Mouse (Mus musculus): ENCODE measurements around the gene Hormad1. TPM values are rescaled to one million over a fixed set of nuclear protein-coding genes. Genes with fewer than 3 reads are reported as not detected.
A peak's percentile ranks its signal among the peaks of the same experiment; 100 is the strongest.

Gene Hormad1
- polyA plus RNA-seq, 1 experiment from 2014 or later: not detected

DNA sequence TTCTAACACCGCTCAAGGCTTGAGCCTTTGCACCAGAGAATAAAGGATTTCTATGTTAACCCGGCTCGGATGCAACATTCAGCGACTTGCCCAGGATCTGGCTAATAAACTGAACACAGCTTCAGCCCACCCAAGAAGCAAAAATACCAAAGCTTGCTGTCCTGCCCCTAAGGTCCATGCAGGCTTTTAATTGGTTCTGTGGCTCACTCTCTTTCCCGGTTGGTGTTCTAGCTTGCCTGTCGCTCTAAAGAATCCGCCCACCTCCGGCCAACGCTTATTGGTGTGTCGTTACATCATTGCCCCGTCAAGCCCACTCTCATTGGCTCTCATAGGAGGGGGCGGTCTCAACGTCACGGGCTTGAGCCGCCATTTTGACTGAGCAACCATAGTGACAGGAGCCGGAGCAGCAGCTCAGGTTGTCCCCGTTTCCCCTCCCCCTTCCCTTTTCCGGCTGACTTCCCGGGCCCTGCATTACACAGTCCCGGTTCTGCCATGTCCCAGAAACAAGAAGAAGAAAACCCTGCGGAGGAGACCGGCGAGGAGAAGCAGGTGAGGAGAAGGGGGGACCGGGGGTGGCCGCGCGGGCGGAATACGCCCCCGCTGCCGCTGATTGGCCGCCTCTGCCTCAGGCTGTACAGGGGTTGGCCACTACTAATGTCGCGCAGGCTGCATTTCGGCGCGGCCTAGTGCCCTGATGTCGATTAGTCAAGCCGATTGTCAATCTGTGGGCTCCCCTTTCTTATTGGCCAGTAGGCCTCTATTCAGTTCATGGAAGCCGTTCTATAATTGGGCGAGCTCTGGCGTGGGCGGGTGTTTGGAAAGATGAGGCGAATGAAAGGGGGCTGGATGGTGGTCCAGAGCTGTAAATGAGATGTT, 65.4 kb downstream of the Hormad1 start, which contains the start of gene Ensa:
Gene Ensa, plus strand, starts transcription at position 366 of the 876 bp plus-strand sequence.
- ATAC-seq: peak; percentile 99
- Histone ChIP-seq H3K9ac (ENCODE audit: low read depth, low read length) (peak within 1 kb of the TSS; percentile 79), H3K4me3 (ENCODE audit: low read length) (peak within 1 kb of the TSS; percentile 68), H3K4me1 (ENCODE audit: control insufficient read depth, insufficient read depth, low read depth, low read length) (peaks cover 17% of the 10 kb centered on the region), H3K36me3 (ENCODE audit: control insufficient read depth, insufficient read depth, low read length) (peaks cover 20% of the 10 kb centered on the region), H3K4me2 (ENCODE audit: low read length) (peak within 1 kb of the TSS; percentile 83), H3K9me3 (ENCODE audit: control insufficient read depth, low read length) (no peaks in the 10 kb centered on the region), H3K27me3 (replicated peaks; ENCODE audit: control insufficient read depth, insufficient read depth, low read length) (no peaks in the 10 kb centered on the region), H3K27ac (ENCODE audit: low read depth, low read length) (peak within 1 kb of the TSS; percentile 96)
- under 1% methylated on average over 44 of the region's 44 CpGs for WGBS

DNA sequence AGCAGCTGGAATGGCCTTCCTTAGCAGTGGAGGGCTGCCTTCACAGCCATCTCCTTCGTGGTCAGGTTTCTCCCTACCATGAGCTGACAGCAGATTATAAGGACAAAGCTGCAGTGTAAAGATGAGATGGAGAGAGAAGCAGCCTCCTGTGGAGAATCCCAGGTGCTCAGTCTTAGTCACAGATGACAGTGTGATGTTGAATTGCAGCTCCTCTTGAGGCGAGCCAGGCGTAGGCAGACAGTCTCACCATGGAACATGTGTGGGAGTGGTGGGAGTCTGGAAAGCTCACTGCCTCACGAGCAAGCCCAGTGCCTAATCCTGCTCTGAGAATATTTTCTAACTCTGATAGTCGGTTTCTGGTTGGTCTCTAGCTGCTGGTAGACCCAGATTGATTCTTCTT, 68.3 kb downstream of the Hormad1 start:
- H3K36me3 ChIP-seq (ENCODE audit: control insufficient read depth, insufficient read depth, low read length): peaks cover 31% of the 10 kb centered on the region
- H3K27ac ChIP-seq (ENCODE audit: low read depth, low read length): no peak overlapping the region
- peaks cover 17% of the 10 kb centered on the region for H3K4me1 ChIP-seq (ENCODE audit: control insufficient read depth, insufficient read depth, low read depth, low read length)
- H3K27me3 ChIP-seq (replicated peaks; ENCODE audit: control insufficient read depth, insufficient read depth, low read length): no peaks in the 10 kb centered on the region
- no peaks in the 10 kb centered on the region for H3K9me3 ChIP-seq (ENCODE audit: control insufficient read depth, low read length)
- 92% methylated on average over 5 of the region's 5 CpGs for WGBS
- H3K4me2 ChIP-seq (ENCODE audit: low read length): no peak overlapping the region
- H3K4me3 ChIP-seq (ENCODE audit: low read length): no peak overlapping the region
- H3K9ac ChIP-seq (ENCODE audit: low read depth, low read length): no peak overlapping the region
- ATAC-seq: no peak

DNA sequence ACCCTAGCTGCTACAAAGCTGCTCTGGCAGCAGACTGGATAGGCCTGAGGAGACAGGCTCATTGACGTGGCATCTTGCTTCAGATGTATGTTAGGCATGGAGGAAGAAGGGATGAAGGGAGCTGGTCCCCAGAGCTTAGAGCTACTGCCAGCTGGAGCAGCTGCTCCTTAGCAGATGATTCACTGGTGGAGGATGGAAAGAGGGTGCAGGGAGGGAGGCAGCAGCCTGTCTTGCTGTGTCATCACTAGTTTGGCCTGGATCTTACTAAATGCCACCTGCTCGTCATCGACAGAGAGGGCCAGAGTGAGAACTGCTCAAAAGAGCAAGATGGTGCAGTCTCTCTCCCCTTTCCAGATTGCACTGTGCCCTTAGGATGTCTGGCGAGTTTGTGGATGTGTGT, 70.3 kb downstream of the Hormad1 start:
- Histone ChIP-seq H3K4me2 (ENCODE audit: low read length) (no peak overlapping the region), H3K36me3 (ENCODE audit: control insufficient read depth, insufficient read depth, low read length) (peaks cover 34% of the 10 kb centered on the region), H3K4me1 (ENCODE audit: control insufficient read depth, insufficient read depth, low read depth, low read length) (peaks cover 15% of the 10 kb centered on the region), H3K27me3 (replicated peaks; ENCODE audit: control insufficient read depth, insufficient read depth, low read length) (no peaks in the 10 kb centered on the region), H3K9ac (ENCODE audit: low read depth, low read length) (no peak overlapping the region; the same call in 1 of the 2 replicates), H3K27ac (ENCODE audit: low read depth, low read length) (no peak overlapping the region), H3K9me3 (ENCODE audit: control insufficient read depth, low read length) (no peaks in the 10 kb centered on the region), H3K4me3 (ENCODE audit: low read length) (no peak overlapping the region)
- WGBS: 67% methylated on average over 4 of the region's 4 CpGs
- no peak for ATAC-seq

DNA sequence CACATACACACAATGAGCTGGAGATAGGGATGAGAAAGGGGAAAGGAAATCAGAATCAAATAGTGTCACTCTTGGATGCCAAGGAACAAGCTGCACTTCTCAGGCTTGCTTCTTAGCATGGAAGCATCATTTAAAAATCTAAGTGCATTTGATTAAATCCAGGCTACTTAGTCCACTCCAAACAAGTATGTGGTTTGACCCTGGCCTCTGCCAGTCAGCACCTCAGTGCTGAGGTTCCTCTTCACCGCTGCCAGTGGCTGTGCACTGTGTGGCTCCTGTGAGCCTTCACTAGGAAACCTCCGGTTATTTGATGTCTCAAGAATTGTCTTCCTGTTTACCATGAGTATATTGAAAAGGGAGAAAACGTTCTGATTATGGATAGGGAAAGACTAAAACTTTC, 71.4 kb downstream of the Hormad1 start:
- H3K4me2 ChIP-seq (ENCODE audit: low read length): no peak overlapping the region
- peaks cover 12% of the 10 kb centered on the region for H3K4me1 ChIP-seq (ENCODE audit: control insufficient read depth, insufficient read depth, low read depth, low read length)
- 88% methylated on average over 3 of the region's 3 CpGs for WGBS
- H3K27me3 ChIP-seq (replicated peaks; ENCODE audit: control insufficient read depth, insufficient read depth, low read length): no peaks in the 10 kb centered on the region
- H3K27ac ChIP-seq (ENCODE audit: low read depth, low read length): no peak overlapping the region
- H3K9ac ChIP-seq (ENCODE audit: low read depth, low read length): no peak overlapping the region
- ATAC-seq: no peak
- H3K36me3 ChIP-seq (ENCODE audit: control insufficient read depth, insufficient read depth, low read length): peaks cover 34% of the 10 kb centered on the region
- H3K9me3 ChIP-seq (ENCODE audit: control insufficient read depth, low read length): no peaks in the 10 kb centered on the region
- H3K4me3 ChIP-seq (ENCODE audit: low read length): no peak overlapping the region

DNA sequence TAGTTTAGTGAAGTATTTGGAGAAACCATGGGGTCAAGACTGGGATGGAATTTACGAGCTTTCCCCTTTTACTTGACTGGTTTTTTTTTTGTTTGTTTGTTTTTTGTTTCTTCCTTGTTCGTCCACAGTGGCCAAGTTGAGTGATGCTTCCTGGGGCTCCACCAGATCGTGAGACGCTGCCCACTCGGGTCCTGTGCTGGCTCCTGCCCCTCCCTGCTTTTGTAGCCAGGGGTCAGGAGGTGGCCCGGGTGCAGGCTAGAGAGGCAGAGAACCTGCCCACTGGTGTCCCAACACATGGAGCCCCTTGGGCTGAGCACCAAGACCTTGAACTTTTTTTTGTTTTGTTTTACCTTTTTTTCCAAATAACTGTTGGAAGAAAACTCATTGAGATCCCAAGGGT, 71.8 kb downstream of the Hormad1 start:
- Histone ChIP-seq H3K27me3 (replicated peaks; ENCODE audit: control insufficient read depth, insufficient read depth, low read length) (no peaks in the 10 kb centered on the region), H3K4me3 (ENCODE audit: low read length) (no peak overlapping the region), H3K4me2 (ENCODE audit: low read length) (no peak overlapping the region), H3K4me1 (ENCODE audit: control insufficient read depth, insufficient read depth, low read depth, low read length) (peaks cover 8% of the 10 kb centered on the region), H3K9ac (ENCODE audit: low read depth, low read length) (no peak overlapping the region), H3K27ac (ENCODE audit: low read depth, low read length) (no peak overlapping the region), H3K9me3 (ENCODE audit: control insufficient read depth, low read length) (no peaks in the 10 kb centered on the region), H3K36me3 (ENCODE audit: control insufficient read depth, insufficient read depth, low read length) (peaks cover 34% of the 10 kb centered on the region)
- no peak for ATAC-seq
- 74% methylated on average over 6 of the region's 6 CpGs for WGBS

DNA sequence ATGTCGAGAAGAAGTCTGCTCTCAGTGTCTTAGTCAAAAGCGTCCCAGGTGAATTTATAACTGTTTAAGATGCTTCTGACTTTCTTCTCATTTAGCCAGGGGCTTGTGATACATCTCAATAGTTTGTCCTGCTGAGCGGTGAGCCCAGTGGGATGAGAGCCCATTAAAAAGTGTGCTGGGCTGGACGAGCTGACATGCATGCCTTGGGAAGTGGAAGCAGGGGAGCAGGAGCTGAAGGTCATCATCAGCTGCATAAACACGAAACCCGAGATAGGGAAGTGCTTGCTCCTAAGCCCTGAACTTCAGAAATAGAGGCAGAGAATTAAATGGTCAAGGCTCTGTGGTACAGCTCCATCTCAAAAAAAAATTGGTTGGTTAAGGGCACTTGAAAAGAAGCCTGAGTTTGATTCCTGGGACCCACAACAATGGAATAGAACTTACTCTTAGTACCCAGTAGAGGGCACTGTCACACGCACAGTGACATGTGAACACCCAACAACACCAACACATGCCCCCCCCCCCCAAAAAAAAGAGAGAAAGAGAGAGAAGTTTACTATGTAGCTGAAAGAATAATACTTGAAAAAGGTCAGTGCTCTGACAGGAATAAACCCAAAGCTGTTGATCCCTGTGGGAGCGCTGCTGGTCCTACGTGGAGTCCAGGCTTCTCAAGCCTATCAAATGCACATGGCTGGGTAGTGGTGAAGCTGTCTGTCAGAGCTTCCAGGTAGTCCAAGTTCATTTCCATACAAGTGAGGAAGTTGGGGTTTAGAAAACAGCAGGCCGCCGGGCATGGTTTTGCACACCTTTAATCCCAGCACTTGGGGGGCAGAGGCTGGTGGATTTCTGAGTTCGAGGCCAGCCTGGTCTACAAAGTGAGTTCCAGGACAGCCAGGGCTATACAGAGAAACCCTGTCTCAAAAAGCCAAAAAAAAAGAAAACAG, 73.4 kb downstream of the Hormad1 start:
- no peak overlapping the region for H3K4me3 ChIP-seq (ENCODE audit: low read length)
- no peak overlapping the region for H3K4me2 ChIP-seq (ENCODE audit: low read length)
- WGBS: 82% methylated on average over 12 of the region's 12 CpGs
- no peak overlapping the region for H3K9ac ChIP-seq (ENCODE audit: low read depth, low read length)
- no peak for ATAC-seq
- H3K4me1 ChIP-seq (ENCODE audit: control insufficient read depth, insufficient read depth, low read depth, low read length): no peaks in the 10 kb centered on the region
- H3K36me3 ChIP-seq (ENCODE audit: control insufficient read depth, insufficient read depth, low read length): peaks cover 28% of the 10 kb centered on the region
- H3K27ac ChIP-seq (ENCODE audit: low read depth, low read length): no peak overlapping the region
- no peaks in the 10 kb centered on the region for H3K27me3 ChIP-seq (replicated peaks; ENCODE audit: control insufficient read depth, insufficient read depth, low read length)
- H3K9me3 ChIP-seq (ENCODE audit: control insufficient read depth, low read length): no peaks in the 10 kb centered on the region

DNA sequence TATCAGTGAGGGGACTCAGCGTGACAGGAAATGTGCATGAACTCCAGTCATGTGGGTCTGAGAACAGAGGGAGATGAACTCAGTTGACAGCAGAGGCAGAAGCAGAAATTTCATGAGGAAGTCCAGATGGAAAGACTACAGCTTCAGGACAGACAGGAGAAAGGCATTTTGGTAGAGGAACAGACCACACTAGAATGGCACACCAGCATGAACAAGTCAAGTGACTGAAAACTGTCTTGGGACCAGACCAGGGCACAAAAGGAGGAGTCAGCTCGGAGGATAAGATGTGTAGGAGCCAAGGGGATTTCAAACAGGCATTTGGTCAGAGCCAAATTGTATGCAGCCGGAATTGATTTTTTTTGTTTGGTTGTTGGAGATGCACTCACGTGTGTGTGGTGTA, 76.2 kb downstream of the Hormad1 start:
- no peak for ATAC-seq
- Histone ChIP-seq H3K9ac (ENCODE audit: low read depth, low read length) (no peak overlapping the region), H3K4me2 (ENCODE audit: low read length) (no peak overlapping the region), H3K4me3 (ENCODE audit: low read length) (no peak overlapping the region), H3K9me3 (ENCODE audit: control insufficient read depth, low read length) (no peaks in the 10 kb centered on the region), H3K36me3 (ENCODE audit: control insufficient read depth, insufficient read depth, low read length) (peaks cover 13% of the 10 kb centered on the region), H3K4me1 (ENCODE audit: control insufficient read depth, insufficient read depth, low read depth, low read length) (no peaks in the 10 kb centered on the region), H3K27ac (ENCODE audit: low read depth, low read length) (no peak overlapping the region), H3K27me3 (replicated peaks; ENCODE audit: control insufficient read depth, insufficient read depth, low read length) (no peaks in the 10 kb centered on the region)
- 84% methylated on average over 4 of the region's 4 CpGs for WGBS

DNA sequence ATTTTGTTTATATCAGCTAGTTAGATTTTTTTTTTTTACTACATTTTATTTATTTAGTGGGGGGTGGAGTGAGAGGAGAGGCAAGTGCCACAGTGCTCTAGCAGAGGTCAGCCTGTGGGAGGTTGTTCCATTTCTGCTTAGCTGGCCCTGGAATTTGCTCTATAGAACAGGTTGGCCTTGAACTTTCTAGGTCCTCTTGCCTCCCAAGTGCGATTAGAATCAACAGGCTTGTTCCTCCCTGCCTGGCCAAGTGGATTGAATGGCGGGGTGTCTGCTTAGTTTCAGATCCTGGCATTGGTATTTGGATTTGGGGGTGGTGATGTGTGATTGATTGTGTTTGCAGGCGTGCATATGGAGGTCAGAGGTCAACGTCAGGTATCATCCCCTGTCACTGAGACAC, 76.6 kb downstream of the Hormad1 start:
- Histone ChIP-seq H3K4me3 (ENCODE audit: low read length) (no peak overlapping the region), H3K27me3 (replicated peaks; ENCODE audit: control insufficient read depth, insufficient read depth, low read length) (no peaks in the 10 kb centered on the region), H3K27ac (ENCODE audit: low read depth, low read length) (no peak overlapping the region), H3K4me2 (ENCODE audit: low read length) (no peak overlapping the region), H3K4me1 (ENCODE audit: control insufficient read depth, insufficient read depth, low read depth, low read length) (no peaks in the 10 kb centered on the region), H3K9me3 (ENCODE audit: control insufficient read depth, low read length) (no peaks in the 10 kb centered on the region), H3K9ac (ENCODE audit: low read depth, low read length) (no peak overlapping the region), H3K36me3 (ENCODE audit: control insufficient read depth, insufficient read depth, low read length) (peaks cover 13% of the 10 kb centered on the region)
- 94% methylated on average over 4 of the region's 4 CpGs for WGBS
- ATAC-seq: no peak

Data from hindbrain, embryonic 16.5 days (tissue).